Mouse (Mus musculus) lung, adult 2 months (tissue): Measurements from ENCODE around the gene Rnf114.

Experiments
- CTCF ChIP-seq: fragments of 200-500 bp; IDR thresholded peaks from 2 replicates; pipeline ENCODE4 v1.5.1; 2011; ENCODE audit warnings: mild to moderate bottlenecking, low read length, control low read depth; ENCODE audit not compliant: insufficient read depth
- POLR2A ChIP-seq: fragments of 200-500 bp; IDR thresholded peaks from 2 replicates; pipeline ENCODE4 v1.6.1; 2011; ENCODE audit warnings: low read depth, mild to moderate bottlenecking, control low read depth, low read length, borderline replicate concordance; ENCODE audit errors: extremely low read depth

- TF ChIP-seq CTCF (no peak), POLR2A (no peak)
Measured at GRCm38 (mm10) chr2:167507719-167508385, 15.4 kb downstream of the Rnf114 start.
